Mouse (Mus musculus): ENCODE measurements around the gene Rsph9. TPM values are rescaled to one million over a fixed set of nuclear protein-coding genes. Genes with fewer than 3 reads are reported as not detected.

Rsph9 gene
- total and polyA plus RNA-seq, 2 experiments from 2014 or later = 63.7 to 101 TPM

DNA sequence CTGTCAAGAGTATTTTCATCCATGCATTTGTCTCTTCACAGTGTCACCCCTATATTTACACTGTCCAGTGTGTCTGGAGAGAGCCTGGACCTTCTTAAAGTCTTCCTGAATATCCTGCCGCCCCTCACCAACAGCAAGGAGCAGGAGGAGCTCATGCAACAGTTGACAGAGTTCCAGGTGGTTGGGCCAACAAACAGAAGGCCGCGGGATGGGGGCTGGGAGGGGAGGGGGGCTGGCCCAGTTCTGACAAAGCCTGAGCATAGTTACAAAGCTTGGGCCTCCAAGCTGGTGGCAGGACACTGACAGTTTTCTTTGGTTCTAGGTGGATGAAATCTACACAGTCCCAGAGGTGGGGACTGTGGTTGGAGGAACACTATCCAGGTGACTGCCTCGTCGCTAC, 22.3 kb upstream of the Rsph9 start:
- Histone ChIP-seq H3K4me1 (ENCODE audit: insufficient read depth) (peaks cover 15% of the 10 kb centered on the region), H3K4me3 (ENCODE audit: low read depth, low read length) (no peak overlapping the region), H3K9me3 (ENCODE audit: low read length) (no peaks in the 10 kb centered on the region), H3K4me2 (ENCODE audit: low read depth) (no peak overlapping the region), H3K36me3 (ENCODE audit: insufficient read depth) (peaks cover 62% of the 10 kb centered on the region), H3K9ac (no peak overlapping the region), H3K27ac (ENCODE audit: low read depth, low read length) (no peak overlapping the region), H3K27me3 (ENCODE audit: insufficient read depth, low read length) (no peaks in the 10 kb centered on the region)
- ATAC-seq (no peak), DNase-seq (no peak)
- WGBS = 79% methylated on average over 5 of the region's 5 CpGs
- TF ChIP-seq CTCF (IDR thresholded peaks at IDR 0.05; ENCODE audit: low read depth) = no peak

DNA sequence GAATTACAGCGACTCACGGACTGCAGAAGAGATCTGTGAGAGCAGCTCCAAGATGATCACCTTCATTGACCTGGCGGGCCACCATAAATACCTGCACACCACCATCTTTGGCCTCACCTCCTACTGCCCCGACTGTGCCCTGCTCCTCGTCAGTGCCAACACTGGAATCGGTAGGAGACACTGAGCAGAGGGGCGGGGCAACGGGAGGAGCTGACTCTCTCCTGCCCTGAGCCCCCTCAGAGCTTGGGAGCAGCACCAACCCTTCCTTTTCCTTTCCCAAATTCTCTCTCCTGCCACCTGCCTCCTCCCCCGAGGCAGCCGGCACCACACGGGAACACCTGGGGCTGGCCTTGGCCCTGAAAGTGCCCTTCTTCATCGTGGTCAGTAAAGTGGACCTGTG, 21.4 kb upstream of the Rsph9 start:
- peaks cover 60% of the 10 kb centered on the region for H3K36me3 ChIP-seq (ENCODE audit: insufficient read depth)

DNA sequence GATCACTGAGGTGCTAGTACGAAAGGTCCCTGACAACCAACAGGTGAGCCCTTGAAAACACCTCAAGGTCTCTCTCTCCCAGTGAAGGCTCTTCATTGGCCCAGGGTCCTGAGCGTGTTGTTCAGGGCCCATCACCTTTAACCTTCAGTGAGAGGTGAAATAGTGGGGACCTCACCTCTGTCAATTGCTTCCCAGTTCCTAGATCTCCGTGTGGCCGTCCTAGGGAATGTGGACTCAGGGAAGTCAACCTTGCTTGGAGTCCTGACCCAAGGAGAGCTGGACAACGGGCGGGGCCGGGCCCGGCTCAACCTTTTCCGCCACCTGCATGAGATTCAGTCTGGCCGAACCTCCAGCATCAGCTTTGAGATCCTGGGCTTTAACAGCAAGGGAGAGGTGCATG, 20.8 kb upstream of the Rsph9 start:
- DNase-seq = no peak
- H3K36me3 ChIP-seq (ENCODE audit: insufficient read depth) = peaks cover 54% of the 10 kb centered on the region

More for the DNA sequence above, 21.4 kb upstream of the Rsph9 start:
- Histone ChIP-seq H3K4me3 (ENCODE audit: low read depth, low read length) (no peak overlapping the region), H3K9me3 (ENCODE audit: low read length) (no peaks in the 10 kb centered on the region), H3K27ac (ENCODE audit: low read depth, low read length) (no peak overlapping the region), H3K4me2 (ENCODE audit: low read depth) (no peak overlapping the region), H3K27me3 (ENCODE audit: insufficient read depth, low read length) (no peaks in the 10 kb centered on the region), H3K9ac (no peak overlapping the region), H3K4me1 (ENCODE audit: insufficient read depth) (peaks cover 15% of the 10 kb centered on the region)
- 89% methylated on average over 12 of the region's 12 CpGs for WGBS
- ATAC-seq (no peak), DNase-seq (no peak)
- TF ChIP-seq CTCF (IDR thresholded peaks at IDR 0.05; ENCODE audit: low read depth) = no peak

DNA sequence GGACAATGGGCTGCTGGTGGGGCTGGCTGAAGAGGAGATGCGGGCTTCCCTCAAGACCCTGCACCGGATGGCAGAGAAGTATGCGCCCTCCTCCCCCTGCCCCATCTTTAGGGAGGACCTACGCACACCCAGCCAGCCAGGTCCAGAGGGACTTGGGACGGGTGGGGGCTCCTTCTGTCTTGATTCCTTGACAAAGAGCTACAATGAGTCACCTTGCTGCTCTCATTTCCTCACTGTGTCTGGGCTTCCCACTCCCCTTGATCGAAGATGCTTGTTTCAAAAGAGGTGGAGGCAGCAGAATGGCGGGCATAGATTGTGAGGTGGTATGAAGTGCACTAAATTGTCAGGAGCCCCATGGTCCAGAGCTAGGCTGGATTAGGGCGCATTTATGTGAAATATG, 20.3 kb upstream of the Rsph9 start:
- 97% methylated on average over 8 of the region's 8 CpGs for WGBS
- H3K9me3 ChIP-seq (ENCODE audit: low read length) = no peaks in the 10 kb centered on the region
- H3K4me3 ChIP-seq (ENCODE audit: low read depth, low read length) = no peak overlapping the region
- H3K4me2 ChIP-seq (ENCODE audit: low read depth) = no peak overlapping the region
- no peak overlapping the region for H3K9ac ChIP-seq
- no peaks in the 10 kb centered on the region for H3K27me3 ChIP-seq (ENCODE audit: insufficient read depth, low read length)
- H3K27ac ChIP-seq (ENCODE audit: low read depth, low read length) = no peak overlapping the region
- TF ChIP-seq CTCF (IDR thresholded peaks at IDR 0.05; ENCODE audit: low read depth) = no peak
- ATAC-seq (no peak), DNase-seq (no peak)
- peaks cover 15% of the 10 kb centered on the region for H3K4me1 ChIP-seq (ENCODE audit: insufficient read depth)
- H3K36me3 ChIP-seq (ENCODE audit: insufficient read depth) = peaks cover 50% of the 10 kb centered on the region

More for the DNA sequence above, 20.8 kb upstream of the Rsph9 start:
- no peak overlapping the region for H3K4me2 ChIP-seq (ENCODE audit: low read depth)
- no peak for ATAC-seq
- H3K9me3 ChIP-seq (ENCODE audit: low read length) = no peaks in the 10 kb centered on the region
- TF ChIP-seq CTCF (IDR thresholded peaks at IDR 0.05; ENCODE audit: low read depth) = no peak
- H3K9ac ChIP-seq = no peak overlapping the region
- WGBS = 95% methylated on average over 10 of the region's 10 CpGs
- H3K4me3 ChIP-seq (ENCODE audit: low read depth, low read length) = no peak overlapping the region
- peaks cover 15% of the 10 kb centered on the region for H3K4me1 ChIP-seq (ENCODE audit: insufficient read depth)
- no peak overlapping the region for H3K27ac ChIP-seq (ENCODE audit: low read depth, low read length)
- H3K27me3 ChIP-seq (ENCODE audit: insufficient read depth, low read length) = no peaks in the 10 kb centered on the region

DNA sequence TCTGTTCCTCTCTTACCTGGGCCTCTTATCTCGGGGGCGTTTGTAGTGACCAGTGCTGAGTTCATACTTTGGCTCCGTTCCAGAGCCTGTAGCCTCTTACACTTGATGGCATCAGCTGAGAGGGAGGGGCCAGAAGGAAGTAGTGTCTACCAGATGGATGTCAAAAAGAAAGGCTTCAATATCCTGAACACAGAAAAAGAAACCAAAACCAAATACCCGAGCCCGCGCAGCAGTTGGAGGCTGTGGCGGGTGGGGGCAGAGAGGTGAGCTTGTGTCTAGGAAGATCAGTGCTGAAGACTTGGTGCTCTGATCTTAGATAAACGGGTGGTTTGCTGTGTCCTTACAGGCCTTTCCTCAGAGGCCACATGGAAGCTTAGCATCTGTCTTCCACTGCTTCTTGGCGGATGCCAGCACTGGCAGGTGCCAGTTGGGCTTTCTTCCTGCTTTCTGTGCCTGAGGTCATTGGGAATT, 19.0 kb upstream of the Rsph9 start:
- no peaks in the 10 kb centered on the region for H3K27me3 ChIP-seq (ENCODE audit: insufficient read depth, low read length)
- 0 out of 2 replicates have a peak overlapping the region, but pooled peaks have one; percentile 10 for H3K9ac ChIP-seq
- 82% methylated on average over 9 of the region's 9 CpGs for WGBS
- H3K4me3 ChIP-seq (ENCODE audit: low read depth, low read length) = no peak overlapping the region
- peaks cover 38% of the 10 kb centered on the region for H3K36me3 ChIP-seq (ENCODE audit: insufficient read depth)
- no peak overlapping the region for H3K4me2 ChIP-seq (ENCODE audit: low read depth)
- peaks cover 15% of the 10 kb centered on the region for H3K4me1 ChIP-seq (ENCODE audit: insufficient read depth)
- H3K9me3 ChIP-seq (ENCODE audit: low read length) = no peaks in the 10 kb centered on the region
- no peak overlapping the region for H3K27ac ChIP-seq (ENCODE audit: low read depth, low read length)
- TF ChIP-seq CTCF (IDR thresholded peaks at IDR 0.05; ENCODE audit: low read depth) = no peak
- DNase-seq = no peak
- ATAC-seq = no peak

DNA sequence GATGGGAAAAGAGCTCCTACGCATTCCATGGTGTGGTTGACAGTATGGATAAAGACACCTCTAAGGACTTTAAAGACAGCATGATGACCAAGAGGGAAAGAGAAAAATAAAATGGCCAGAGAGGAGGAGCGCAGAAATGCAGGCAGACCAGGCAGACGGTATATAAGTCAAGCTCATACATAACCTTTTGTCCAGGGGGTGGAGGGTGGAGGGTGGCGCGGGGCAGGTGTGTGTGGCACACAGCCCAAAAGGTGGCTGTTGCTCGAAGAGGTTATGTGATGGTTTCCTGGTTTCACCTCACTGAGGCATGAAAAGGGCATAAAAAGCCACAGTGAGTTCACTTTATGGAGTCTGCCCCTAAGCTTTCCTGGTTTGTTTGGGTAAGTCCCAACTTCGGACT, 18.5 kb upstream of the Rsph9 start:
- WGBS = 90% methylated on average over 7 of the region's 7 CpGs
- H3K4me3 ChIP-seq (ENCODE audit: low read depth, low read length) = no peak overlapping the region
- no peak for ATAC-seq
- H3K4me2 ChIP-seq (ENCODE audit: low read depth) = no peak overlapping the region
- TF ChIP-seq CTCF (IDR thresholded peaks at IDR 0.05; ENCODE audit: low read depth) = no peak
- no peaks in the 10 kb centered on the region for H3K27me3 ChIP-seq (ENCODE audit: insufficient read depth, low read length)
- H3K4me1 ChIP-seq (ENCODE audit: insufficient read depth) = peaks cover 15% of the 10 kb centered on the region
- no peaks in the 10 kb centered on the region for H3K9me3 ChIP-seq (ENCODE audit: low read length)
- no peak for DNase-seq
- H3K36me3 ChIP-seq (ENCODE audit: insufficient read depth) = peaks cover 33% of the 10 kb centered on the region
- no peak overlapping the region for H3K27ac ChIP-seq (ENCODE audit: low read depth, low read length)
- no peak overlapping the region for H3K9ac ChIP-seq

DNA sequence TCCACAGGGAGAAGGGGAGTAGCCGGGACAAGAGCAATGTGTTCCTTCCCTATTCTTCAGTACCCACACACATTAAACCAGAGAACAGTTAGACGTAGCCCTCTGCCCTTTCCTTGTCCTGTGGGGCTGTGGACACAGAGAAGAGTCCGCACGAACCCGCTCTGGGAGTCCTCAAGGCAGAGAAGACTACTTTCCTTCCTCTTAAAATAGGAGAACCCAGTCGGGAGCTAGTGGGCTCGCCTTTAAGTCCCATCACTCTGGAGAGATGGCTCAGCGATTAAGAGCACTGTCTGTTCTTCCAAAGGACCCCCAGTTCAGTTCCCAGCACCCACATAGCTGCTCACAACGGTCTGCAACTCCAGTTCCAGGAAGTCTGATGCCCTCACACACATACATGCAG, 17.7 kb upstream of the Rsph9 start:
- peak overlapping the region; percentile 54 for H3K4me3 ChIP-seq (ENCODE audit: low read depth, low read length)
- ATAC-seq (no peak), DNase-seq (no peak)
- no peaks in the 10 kb centered on the region for H3K9me3 ChIP-seq (ENCODE audit: low read length)
- WGBS = 49% methylated on average over 9 of the region's 9 CpGs
- H3K4me1 ChIP-seq (ENCODE audit: insufficient read depth) = peaks cover 15% of the 10 kb centered on the region
- H3K9ac ChIP-seq = peak overlapping the region; percentile 69
- peak overlapping the region; percentile 63 for H3K27ac ChIP-seq (ENCODE audit: low read depth, low read length)
- H3K4me2 ChIP-seq (ENCODE audit: low read depth) = peak overlapping the region; percentile 82
- H3K27me3 ChIP-seq (ENCODE audit: insufficient read depth, low read length) = no peaks in the 10 kb centered on the region
- no peak for TF ChIP-seq CTCF (IDR thresholded peaks at IDR 0.05; ENCODE audit: low read depth)
- H3K36me3 ChIP-seq (ENCODE audit: insufficient read depth) = peaks cover 25% of the 10 kb centered on the region

Measured in forebrain, postnatal 0 days (tissue).